Mouse (Mus musculus): ENCODE results near the gene Nqo1.

- TF ChIP-seq POLR2A (IDR thresholded peaks at IDR 0.05; ENCODE audit: low read depth, low read length) (peak; percentile 60; the same call in 1 of the 2 replicates), CTCF (IDR thresholded peaks at IDR 0.05; ENCODE audit: extremely low read depth, insufficient read length, insufficient replicate concordance, low read depth, low read length) (no peak)
Measured at GRCm38 (mm10) chr8:107403038-107403781, at the start of gene Nqo1.
